Mouse (Mus musculus): ENCODE measurements at regions not wholly inside any gene's neighbourhood (a gene's known extent, or its start where the extent isn't known, plus 50 kb on each side); places are given as distances from the start of the nearest gene placed in this dataset.

- H3K4me1 ChIP-seq (ENCODE audit: control insufficient read depth, insufficient read depth, low read length), result no peaks in the 10 kb centered on the region
- no peak for DNase-seq
- 76% methylated on average over 6 of the region's 6 CpGs for WGBS
- H3K4me3 ChIP-seq (replicated peaks; ENCODE audit: extremely low read depth, low read depth, low read length), result no peak overlapping the region
- TF ChIP-seq POLR2A (IDR thresholded peaks at IDR 0.05; ENCODE audit: borderline replicate concordance, extremely low read depth, low read depth, low read length), result no peak
- TF ChIP-seq CTCF (IDR thresholded peaks at IDR 0.05; ENCODE audit: insufficient read depth, low read length), result no peak
Observed at GRCm38 (mm10) chr2:179007766-179008165, 434.5 kb upstream of the Cdh4 start.

GRCm38 (mm10) chr2:179013891-179014593 lies 428.2 kb upstream of the Cdh4 start:
- whole genome bisulfite sequencing, result 60% methylated on average over 6 of the region's 6 CpGs
- DNase-seq, result no peak
- Histone ChIP-seq H3K4me1 (ENCODE audit: control insufficient read depth, insufficient read depth, low read length) (no peaks in the 10 kb centered on the region; the same call in 1 of the 2 replicates), H3K4me3 (replicated peaks; ENCODE audit: extremely low read depth, low read depth, low read length) (no peak overlapping the region)
- no peak for TF ChIP-seq CTCF (IDR thresholded peaks at IDR 0.05; ENCODE audit: insufficient read depth, low read length)
- no peak for TF ChIP-seq POLR2A (IDR thresholded peaks at IDR 0.05; ENCODE audit: borderline replicate concordance, extremely low read depth, low read depth, low read length)

GRCm38 (mm10) chr2:179022675-179023194 lies 419.5 kb upstream of the Cdh4 start:
- WGBS, result 62% methylated on average over 5 of the region's 5 CpGs
- peak; percentile 44 for DNase-seq
- TF ChIP-seq POLR2A (IDR thresholded peaks at IDR 0.05; ENCODE audit: borderline replicate concordance, extremely low read depth, low read depth, low read length) (no peak), CTCF (IDR thresholded peaks at IDR 0.05; ENCODE audit: insufficient read depth, low read length) (no peak)
- Histone ChIP-seq H3K4me3 (replicated peaks; ENCODE audit: extremely low read depth, low read depth, low read length) (no peak overlapping the region), H3K4me1 (ENCODE audit: control insufficient read depth, insufficient read depth, low read length) (0 out of 2 replicates have a peak, but pooled peaks cover 2% of the 10 kb centered on the region)

- H3K4me3 ChIP-seq (replicated peaks; ENCODE audit: extremely low read depth, low read depth, low read length), result no peak overlapping the region
- TF ChIP-seq POLR2A (IDR thresholded peaks at IDR 0.05; ENCODE audit: borderline replicate concordance, extremely low read depth, low read depth, low read length), result no peak
- TF ChIP-seq CTCF (IDR thresholded peaks at IDR 0.05; ENCODE audit: insufficient read depth, low read length), result no peak
- no peak for DNase-seq
- 44% methylated on average over 3 of the region's 3 CpGs for WGBS
- 0 out of 2 replicates have a peak, but pooled peaks cover 2% of the 10 kb centered on the region for H3K4me1 ChIP-seq (ENCODE audit: control insufficient read depth, insufficient read depth, low read length)
Observed at GRCm38 (mm10) chr2:179024225-179024624, 418.0 kb upstream of the Cdh4 start.

- WGBS, result 74% methylated on average over 2 of the region's 2 CpGs
- no peak for TF ChIP-seq CTCF (IDR thresholded peaks at IDR 0.05; ENCODE audit: insufficient read depth, low read length)
- TF ChIP-seq POLR2A (IDR thresholded peaks at IDR 0.05; ENCODE audit: borderline replicate concordance, extremely low read depth, low read depth, low read length), result no peak
- no peak for DNase-seq
- no peak overlapping the region for H3K4me3 ChIP-seq (replicated peaks; ENCODE audit: extremely low read depth, low read depth, low read length)
- H3K4me1 ChIP-seq (ENCODE audit: control insufficient read depth, insufficient read depth, low read length), result no peaks in the 10 kb centered on the region
Observed at GRCm38 (mm10) chr2:179033171-179033570, 409.1 kb upstream of the Cdh4 start.

- 43% methylated on average over 6 of the region's 6 CpGs for WGBS
- H3K4me3 ChIP-seq (replicated peaks; ENCODE audit: extremely low read depth, low read depth, low read length), result no peak overlapping the region
- TF ChIP-seq POLR2A (IDR thresholded peaks at IDR 0.05; ENCODE audit: borderline replicate concordance, extremely low read depth, low read depth, low read length), result no peak
- no peak for TF ChIP-seq CTCF (IDR thresholded peaks at IDR 0.05; ENCODE audit: insufficient read depth, low read length)
- DNase-seq, result no peak
- no peaks in the 10 kb centered on the region for H3K4me1 ChIP-seq (ENCODE audit: control insufficient read depth, insufficient read depth, low read length)
Observed at GRCm38 (mm10) chr2:179035446-179035845, 406.8 kb upstream of the Cdh4 start.

GRCm38 (mm10) chr2:179039697-179040096 lies 402.5 kb upstream of the Cdh4 start:
- no peak for DNase-seq
- Histone ChIP-seq H3K4me1 (ENCODE audit: control insufficient read depth, insufficient read depth, low read length) (no peaks in the 10 kb centered on the region), H3K4me3 (replicated peaks; ENCODE audit: extremely low read depth, low read depth, low read length) (no peak overlapping the region)
- TF ChIP-seq POLR2A (IDR thresholded peaks at IDR 0.05; ENCODE audit: borderline replicate concordance, extremely low read depth, low read depth, low read length) (no peak), CTCF (IDR thresholded peaks at IDR 0.05; ENCODE audit: insufficient read depth, low read length) (no peak)
- WGBS, result 50% methylated on average over 2 of the region's 2 CpGs

GRCm38 (mm10) chr2:179043671-179044070 lies 398.6 kb upstream of the Cdh4 start:
- 55% methylated on average over 4 of the region's 4 CpGs for WGBS
- no peak overlapping the region for H3K4me3 ChIP-seq (replicated peaks; ENCODE audit: extremely low read depth, low read depth, low read length)
- TF ChIP-seq CTCF (IDR thresholded peaks at IDR 0.05; ENCODE audit: insufficient read depth, low read length) (no peak), POLR2A (IDR thresholded peaks at IDR 0.05; ENCODE audit: borderline replicate concordance, extremely low read depth, low read depth, low read length) (no peak)
- H3K4me1 ChIP-seq (ENCODE audit: control insufficient read depth, insufficient read depth, low read length), result no peaks in the 10 kb centered on the region
- no peak for DNase-seq

- no peaks in the 10 kb centered on the region for H3K4me1 ChIP-seq (ENCODE audit: control insufficient read depth, insufficient read depth, low read length)
- WGBS, result 88% methylated on average over 1 of the region's 1 CpGs
- TF ChIP-seq POLR2A (IDR thresholded peaks at IDR 0.05; ENCODE audit: borderline replicate concordance, extremely low read depth, low read depth, low read length), result no peak
- TF ChIP-seq CTCF (IDR thresholded peaks at IDR 0.05; ENCODE audit: insufficient read depth, low read length), result no peak
Observed at GRCm38 (mm10) chr2:179045361-179045760, 396.9 kb upstream of the Cdh4 start.

GRCm38 (mm10) chr2:179054441-179054840 lies 387.8 kb upstream of the Cdh4 start:
- H3K4me3 ChIP-seq (replicated peaks; ENCODE audit: extremely low read depth, low read depth, low read length), result no peak overlapping the region
- DNase-seq, result no peak
- no peaks in the 10 kb centered on the region for H3K4me1 ChIP-seq (ENCODE audit: control insufficient read depth, insufficient read depth, low read length)
- WGBS, result 66% methylated on average over 8 of the region's 8 CpGs
- TF ChIP-seq POLR2A (IDR thresholded peaks at IDR 0.05; ENCODE audit: borderline replicate concordance, extremely low read depth, low read depth, low read length) (no peak), CTCF (IDR thresholded peaks at IDR 0.05; ENCODE audit: insufficient read depth, low read length) (no peak)

More at GRCm38 (mm10) chr2:179045361-179045760, 396.9 kb upstream of the Cdh4 start:
- H3K4me3 ChIP-seq (replicated peaks; ENCODE audit: extremely low read depth, low read depth, low read length), result no peak overlapping the region
- no peak for DNase-seq
